Mouse (Mus musculus) monocyte, adult 2 months (primary cell): ENCODE measurements around the gene Ece2.

Experiments
- DNase-seq, 2 experiments: peaks; one replicate each; pipeline ENCODE4 v3.0.0; 2022; ENCODE audit warnings: low spot score in 2 of 2, low read depth in 1 of 2

Ece2 gene

DNA sequence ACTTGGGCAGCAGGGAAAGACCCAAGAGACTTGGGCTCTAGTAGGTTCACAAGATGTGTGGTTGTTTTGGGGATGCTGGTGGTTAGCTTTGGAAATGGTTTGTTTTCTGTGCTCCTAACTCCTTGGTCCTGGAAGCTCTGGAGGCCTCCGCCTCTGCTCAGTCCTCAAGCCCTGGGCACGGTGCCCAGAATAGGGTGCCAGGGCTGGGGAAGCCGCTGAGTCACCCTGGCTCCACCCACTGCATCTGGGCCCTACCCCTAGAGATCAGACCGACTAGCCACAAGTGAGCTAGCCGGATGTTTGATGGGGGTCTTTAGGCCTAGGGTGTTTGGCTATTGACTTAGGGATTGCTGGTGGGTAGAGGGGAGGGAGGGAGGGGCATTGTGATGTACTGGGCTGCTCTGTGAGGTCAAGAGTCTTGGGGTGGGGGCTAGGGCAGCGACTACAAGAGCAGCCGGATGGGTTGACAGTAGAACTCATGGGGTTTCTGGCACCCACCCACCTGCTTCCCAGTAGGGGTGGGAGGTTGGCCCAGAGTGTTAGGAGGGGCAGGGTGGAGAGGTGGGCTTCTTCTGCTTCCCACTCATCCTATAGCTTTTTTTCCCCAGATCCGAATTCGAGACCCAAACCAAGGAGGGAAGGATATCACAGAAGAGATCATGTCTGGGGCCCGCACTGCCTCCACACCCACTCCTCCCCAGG lies 48.5 kb downstream of the Ece2 start:
- peak; percentile 28 to 33 for DNase-seq

DNA sequence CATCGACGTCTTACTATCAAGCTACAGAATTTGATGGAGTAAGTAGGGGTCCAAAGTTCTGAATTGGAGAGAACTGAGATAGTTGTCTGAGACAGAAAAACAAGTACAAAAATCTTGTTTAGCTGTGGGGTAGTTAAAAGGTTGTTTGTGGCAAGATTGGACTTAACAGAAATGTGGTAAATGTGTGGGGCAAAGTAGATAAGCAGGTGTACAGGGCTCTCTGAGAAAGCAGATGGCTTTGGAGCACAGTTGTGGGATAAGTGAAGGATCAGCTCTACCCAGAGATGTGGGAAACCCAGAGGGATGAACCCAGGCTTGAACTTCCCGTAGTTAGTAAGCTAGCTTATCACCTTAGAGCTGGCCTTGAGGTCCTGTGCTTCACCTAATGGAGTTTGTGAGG lies 61.1 kb downstream of the Ece2 start:
- no peak for DNase-seq

DNA sequence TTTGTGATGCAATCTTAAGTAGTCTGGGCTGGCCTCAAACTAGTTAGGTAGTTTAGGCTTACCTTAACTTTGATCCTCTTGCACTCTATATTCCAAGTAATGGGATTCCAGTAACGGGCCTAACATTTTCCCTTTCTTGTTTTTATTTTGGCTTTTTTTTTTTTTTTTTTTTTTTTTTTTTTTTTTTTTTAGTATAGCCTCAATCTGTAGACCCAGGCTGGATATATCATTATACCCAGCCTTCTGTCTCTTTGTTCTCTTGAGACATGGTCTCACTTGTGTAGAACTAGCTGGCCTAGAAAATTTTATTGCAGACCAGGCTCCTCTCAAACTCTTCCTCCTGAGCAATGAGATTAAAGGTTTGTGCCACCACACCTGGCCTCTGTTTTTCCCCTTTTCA lies 62.0 kb downstream of the Ece2 start:
- no peak for DNase-seq

DNA sequence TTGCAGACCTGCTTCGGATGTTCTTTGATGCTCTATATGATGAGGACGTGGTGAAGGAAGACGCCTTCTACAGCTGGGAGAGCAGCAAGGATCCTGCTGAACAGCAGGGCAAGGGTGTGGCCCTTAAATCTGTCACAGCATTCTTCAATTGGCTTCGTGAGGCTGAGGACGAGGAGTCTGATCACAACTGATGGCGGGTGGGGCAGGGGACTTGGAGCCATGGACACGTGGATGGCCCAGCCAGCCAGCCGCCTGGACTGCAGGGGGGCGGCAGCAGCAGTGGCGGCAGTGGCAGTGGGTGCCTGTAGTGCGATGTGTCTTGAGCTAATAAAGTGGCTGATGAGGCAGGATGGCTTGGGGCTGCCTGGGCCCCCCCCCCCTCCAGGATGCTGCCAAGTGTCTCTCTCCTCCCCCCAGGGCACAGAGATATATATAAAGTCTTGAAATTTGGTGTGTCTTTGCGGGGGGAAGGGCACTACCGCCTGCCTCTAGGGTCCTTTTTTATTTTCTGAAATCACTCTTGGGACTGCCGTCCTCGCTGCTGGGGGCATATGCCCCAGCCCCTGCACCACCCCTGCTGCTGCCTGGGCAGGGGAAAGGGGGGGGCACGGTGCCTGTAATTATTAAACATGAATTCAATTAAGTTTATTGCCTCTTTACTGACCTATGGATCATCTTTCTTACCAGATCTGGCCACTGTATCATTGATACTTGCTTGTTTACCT lies 62.8 kb downstream of the Ece2 start:
- DNase-seq = no peak

DNA sequence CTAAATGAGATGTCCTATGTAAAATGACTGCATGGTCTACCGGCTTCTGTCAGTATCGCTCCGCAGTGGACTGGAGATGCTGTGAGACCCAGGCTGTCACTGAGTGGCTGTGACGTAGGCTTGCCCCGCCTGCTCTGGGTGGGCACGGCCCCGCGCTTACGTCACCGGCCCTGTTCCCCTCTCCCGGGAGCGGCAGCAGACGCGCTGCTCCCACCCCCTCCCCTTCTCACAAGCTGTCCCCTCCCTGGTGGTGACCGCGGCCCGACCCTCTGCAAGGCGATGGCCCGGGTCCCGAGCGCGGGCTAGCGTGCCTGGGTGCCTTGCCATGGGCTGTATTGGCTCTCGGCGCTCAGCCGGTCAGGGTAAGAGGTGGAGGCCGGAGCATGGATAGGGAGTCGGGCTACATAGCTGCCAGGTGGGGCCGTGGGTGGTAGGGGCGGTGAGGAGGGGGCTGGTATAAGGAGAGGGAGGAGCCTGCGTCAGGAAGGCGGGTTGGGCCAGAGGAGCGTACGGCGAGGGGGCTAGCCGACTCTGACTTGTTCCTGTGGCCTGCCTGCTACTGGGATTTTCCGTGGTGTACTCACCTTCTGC lies 63.6 kb downstream of the Ece2 start, which contains the start of gene Fam131a:
Gene Fam131a (plus strand): TSS at position 131 of the 591 bp plus-strand sequence.
- DNase-seq = peak in 1 of 2 experiments; percentile 57

DNA sequence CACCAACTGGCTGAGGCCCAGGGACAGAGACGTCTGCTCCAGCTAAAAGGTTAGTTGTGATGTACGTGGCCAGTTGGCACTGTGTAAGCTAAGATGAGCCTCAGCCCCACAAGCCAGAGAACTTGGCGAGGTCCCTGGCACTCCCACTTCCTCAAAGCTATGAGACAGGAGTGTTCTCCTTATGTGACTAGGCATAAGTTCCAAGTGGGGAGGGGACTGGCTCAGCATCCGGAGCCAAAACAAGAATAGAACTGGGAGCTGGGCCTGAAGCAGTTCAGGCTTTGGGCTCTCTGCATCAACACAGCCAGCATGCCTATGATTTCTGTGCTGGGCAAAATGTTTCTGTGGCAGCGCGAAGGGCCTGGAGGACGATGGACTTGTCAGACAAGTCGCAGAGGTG lies 65.2 kb downstream of the Ece2 start:
- DNase-seq = no peak

DNA sequence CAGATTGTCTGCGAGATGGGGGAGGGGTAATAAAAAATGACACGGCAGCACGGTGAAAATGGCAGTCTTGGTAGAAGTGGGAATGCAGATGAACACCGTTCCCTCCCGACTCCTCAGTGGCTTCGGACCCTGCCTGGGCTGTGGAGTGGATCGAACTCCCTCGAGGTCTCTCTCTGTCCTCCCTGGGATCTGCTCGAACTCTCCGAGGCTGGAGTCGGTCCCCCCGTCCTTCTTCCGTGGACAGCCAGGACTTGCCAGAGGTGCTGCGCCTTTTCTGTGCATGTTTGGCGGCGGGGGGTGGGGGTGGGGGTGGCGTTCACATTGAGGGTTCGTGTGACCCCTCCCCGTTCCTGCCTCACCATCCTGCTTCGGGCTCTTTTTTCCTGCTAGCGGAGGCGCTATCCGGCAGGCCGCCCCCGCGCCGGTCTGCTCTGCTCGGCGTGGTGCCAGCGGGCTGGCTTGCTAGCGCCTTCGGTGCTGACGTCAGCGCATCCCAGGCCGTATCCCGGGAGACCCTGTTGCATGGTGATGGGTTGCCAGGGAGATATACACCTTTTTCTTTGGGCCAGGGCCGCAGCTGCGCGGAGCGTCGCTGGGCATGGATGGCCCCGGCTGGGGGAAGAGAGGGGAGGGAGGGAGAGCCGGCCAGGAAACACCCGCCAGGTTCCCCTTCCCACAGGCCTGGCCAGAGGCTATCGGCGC lies 66.1 kb downstream of the Ece2 start:
- DNase-seq = no peak
